Mouse (Mus musculus) kidney, adult 18-20 months (tissue): ENCODE data around the gene Gm21394.
"Not testable (repeated sequence)": the region's sequence is repeated elsewhere in the genome, so short reads cannot be mapped to it uniquely, and the experiment has no call there.

Experiments
- DNase-seq: peaks from one replicate; pipeline ENCODE4 v3.0.0; 2021

The Gm21394 gene

GRCm38 (mm10) chrY:84564807-84565206 is at the start of gene Gm21394:
Gene Gm21394, minus strand, starts transcription at chrY:84564907.
- not testable (repeated sequence) for DNase-seq
